Mouse (Mus musculus) kidney, embryonic 16.5 days (tissue): ENCODE results near the gene Fuk. TPM values are rescaled to one million over a fixed set of nuclear protein-coding genes. Genes with fewer than 3 reads are reported as not detected.

Experiments
- ATAC-seq: fragments of 200-750 bp; cut with Nextera tagmentation; 2 replicates; pipeline ENCODE4 v1.8.0; 2017; ENCODE audit warnings: moderate TSS enrichment; ENCODE audit not compliant: low FRiP score, low TSS enrichment
- H3K27ac ChIP-seq: fragments of 300-500 bp; sonication (generic); 2 replicates; pipeline ENCODE4 v1.5.1; 2014; ENCODE audit warnings: low read length
- H3K27me3 ChIP-seq: fragments of 300-500 bp; sonication (generic); 2 replicates; pipeline ENCODE4 v1.6.1; 2014; ENCODE audit warnings: low read length, control low read depth, mixed read lengths; ENCODE audit not compliant: insufficient read depth
- H3K36me3 ChIP-seq: fragments of 300-500 bp; sonication (generic); 2 replicates; pipeline ENCODE4 v1.6.1; 2014; ENCODE audit warnings: low read length, control low read depth, mixed read lengths; ENCODE audit not compliant: insufficient read depth
- H3K4me1 ChIP-seq: fragments of 300-500 bp; sonication (generic); 2 replicates; pipeline ENCODE4 v1.6.1; 2014; ENCODE audit warnings: low read length, control low read depth, mixed read lengths; ENCODE audit not compliant: insufficient read depth
- H3K4me2 ChIP-seq: fragments of 300-500 bp; sonication (generic); replicated peaks from 2 replicates; pipeline ENCODE4 v1.6.1; 2014; ENCODE audit warnings: low read depth, low read length
- H3K4me3 ChIP-seq: fragments of 300-500 bp; sonication (generic); 2 replicates; pipeline ENCODE4 v1.5.1; 2014; ENCODE audit warnings: mild to moderate bottlenecking, low read length
- H3K9ac ChIP-seq: fragments of 300-500 bp; sonication (generic); replicated peaks from 2 replicates; pipeline ENCODE4 v1.6.1; 2014; ENCODE audit warnings: low read length
- H3K9me3 ChIP-seq: fragments of 300-500 bp; sonication (generic); 2 replicates; pipeline ENCODE4 v1.6.1; 2016; ENCODE audit warnings: low read length, control low read depth
- WGBS: fragments of 180-500 bp; shearing (Covaris S2); extraction: QIAGEN DNeasy Blood & Tissue Kit; methylation state at CpG from one replicate; pipeline ENCODE4 v1.1.7; 2014; 5-methylcytosine and 5-hydroxymethylcytosine counted together
- polyA plus RNA-seq: library from polyadenylated mRNA; unstranded; fragments of >200 nt; fragmentation: Nextera tagmentation; extraction: Ambion mirVana; gene quantifications from 2 replicates; pipeline ENCODE4 v1.2.1, GENCODE M21; 2015

The Fuk gene
- polyA plus RNA-seq = 14.8 and 16.6 TPM in 2 replicates

- H3K27me3 ChIP-seq = no peaks in the 10 kb centered on the region
- peak within 1 kb of the TSS; percentile 85 for H3K9ac ChIP-seq
- no peak within 1 kb of the TSS for H3K27ac ChIP-seq
- peak; percentile 96 for ATAC-seq
- 2% methylated on average over 30 of the region's 30 CpGs for WGBS
- H3K36me3 ChIP-seq = peaks cover 9% of the 10 kb centered on the region; the same call in 1 of the 2 replicates
- peaks cover 9% of the 10 kb centered on the region; the same call in 1 of the 2 replicates for H3K4me1 ChIP-seq
- H3K4me3 ChIP-seq = peak within 1 kb of the TSS; percentile 84
- H3K4me2 ChIP-seq = peak within 1 kb of the TSS; percentile 70
- H3K9me3 ChIP-seq = no peaks in the 10 kb centered on the region
Observed at GRCm38 (mm10) chr8:110901839-110902578, at the start of gene Fuk. Gene Fuk, minus strand, starts transcription at chr8:110902488.

DNA sequence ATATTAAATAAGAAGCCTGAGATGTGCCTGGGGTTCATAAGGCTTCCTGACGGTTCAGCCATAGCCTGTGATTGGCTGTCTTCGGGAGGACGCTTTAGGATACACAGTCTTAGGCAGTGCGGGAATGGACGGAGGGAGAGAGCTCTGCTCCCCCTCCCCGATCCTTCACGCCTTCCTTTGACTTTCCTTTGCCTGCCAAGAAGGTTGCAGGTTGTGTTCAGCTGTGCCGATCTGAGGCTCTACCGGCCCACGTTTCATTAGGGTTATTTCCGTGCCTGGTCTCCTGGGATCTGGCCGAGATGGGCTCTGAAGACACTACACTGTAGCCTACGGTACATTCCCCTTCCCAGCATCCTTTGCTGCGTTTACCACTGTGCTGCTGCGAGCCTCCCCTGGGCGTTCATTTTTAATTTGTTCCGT, 47.8 kb upstream of the Fuk start:
- 73% methylated on average over 17 of the region's 17 CpGs for WGBS
- Histone ChIP-seq H3K4me1 (peaks cover 6% of the 10 kb centered on the region; the same call in 1 of the 2 replicates), H3K4me2 (no peak overlapping the region), H3K9ac (no peak overlapping the region), H3K27me3 (no peaks in the 10 kb centered on the region), H3K9me3 (no peaks in the 10 kb centered on the region), H3K36me3 (no peaks in the 10 kb centered on the region), H3K4me3 (no peak overlapping the region), H3K27ac (no peak overlapping the region)
- ATAC-seq = no peak; the same call in 1 of the 2 replicates

GRCm38 (mm10) chr8:110945716-110946115, 43.4 kb upstream of the Fuk start:
- Histone ChIP-seq H3K27ac (no peak overlapping the region), H3K36me3 (no peaks in the 10 kb centered on the region), H3K4me2 (no peak overlapping the region), H3K9ac (no peak overlapping the region), H3K9me3 (no peaks in the 10 kb centered on the region), H3K27me3 (no peaks in the 10 kb centered on the region), H3K4me3 (no peak overlapping the region), H3K4me1 (peaks cover 21% of the 10 kb centered on the region)
- 83% methylated on average over 4 of the region's 4 CpGs for WGBS
- no peak for ATAC-seq

DNA sequence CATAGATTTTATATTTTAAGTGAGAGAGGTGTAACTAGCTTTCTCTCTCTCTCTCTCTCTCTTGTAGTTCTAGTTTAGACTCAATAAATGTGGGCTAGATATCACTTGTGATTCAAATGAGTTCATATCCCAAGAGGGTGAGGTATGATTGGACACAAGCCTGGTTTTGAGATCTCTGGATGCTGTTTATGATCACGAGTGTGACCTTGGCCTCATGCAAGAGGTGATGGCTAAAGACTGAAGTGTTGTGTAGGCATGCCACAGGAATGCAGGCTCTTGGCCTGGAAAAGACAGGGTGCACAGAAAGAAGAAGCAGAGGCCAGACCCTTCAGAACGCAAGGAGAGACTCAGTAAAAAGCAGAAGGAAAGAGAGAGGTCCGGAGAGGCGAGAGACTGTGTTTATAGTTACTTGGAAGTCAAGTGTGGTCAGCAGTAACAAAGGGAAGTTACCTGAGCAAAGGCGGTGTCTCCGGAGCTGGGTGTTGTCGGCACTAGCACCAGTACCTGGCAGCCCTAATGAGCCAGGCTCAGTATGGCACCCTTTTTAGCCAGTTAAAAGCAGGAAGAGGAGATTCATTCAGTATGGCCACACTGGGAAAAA, 42.1 kb upstream of the Fuk start:
- no peak overlapping the region for H3K4me2 ChIP-seq
- ATAC-seq = no peak
- H3K27me3 ChIP-seq = no peaks in the 10 kb centered on the region
- no peaks in the 10 kb centered on the region for H3K36me3 ChIP-seq
- H3K9ac ChIP-seq = no peak overlapping the region
- no peaks in the 10 kb centered on the region for H3K9me3 ChIP-seq
- H3K4me3 ChIP-seq = no peak overlapping the region
- 86% methylated on average over 7 of the region's 7 CpGs for WGBS
- H3K4me1 ChIP-seq = peaks cover 21% of the 10 kb centered on the region
- no peak overlapping the region for H3K27ac ChIP-seq

DNA sequence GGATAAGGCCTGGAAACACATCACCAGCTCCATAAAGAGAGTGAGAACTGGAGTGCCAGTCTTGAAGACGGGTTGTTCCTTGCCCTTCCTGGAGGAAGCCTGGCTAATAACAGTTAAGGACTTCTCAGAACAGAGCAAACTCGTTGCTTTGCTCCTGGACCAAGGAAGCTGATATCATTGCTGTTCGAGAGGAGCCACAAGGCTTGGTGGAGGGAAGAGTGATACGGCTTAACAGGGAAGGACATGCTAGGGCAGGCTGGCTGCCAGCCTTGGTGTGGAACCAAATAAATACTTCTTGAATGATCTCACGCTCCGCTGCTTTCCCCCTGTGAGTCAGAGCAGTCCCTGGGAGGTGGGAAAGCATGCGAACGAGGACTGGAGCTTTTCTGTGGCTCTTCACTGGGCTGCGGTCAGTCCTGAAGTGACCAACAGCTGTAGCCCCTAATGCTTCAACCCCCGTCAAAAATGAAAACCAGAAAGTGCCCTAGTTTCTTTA, 39.2 kb upstream of the Fuk start:
- Histone ChIP-seq H3K27me3 (no peaks in the 10 kb centered on the region), H3K9ac (no peak overlapping the region), H3K36me3 (no peaks in the 10 kb centered on the region), H3K4me3 (no peak overlapping the region), H3K9me3 (no peaks in the 10 kb centered on the region), H3K27ac (peak overlapping the region; percentile 69), H3K4me1 (peaks cover 28% of the 10 kb centered on the region), H3K4me2 (no peak overlapping the region)
- WGBS = 34% methylated on average over 10 of the region's 10 CpGs
- ATAC-seq = peak; percentile 88

- Histone ChIP-seq H3K9me3 (no peaks in the 10 kb centered on the region), H3K4me3 (no peak overlapping the region), H3K27me3 (no peaks in the 10 kb centered on the region), H3K4me1 (peaks cover 25% of the 10 kb centered on the region), H3K27ac (peak overlapping the region; percentile 69), H3K36me3 (no peaks in the 10 kb centered on the region), H3K9ac (no peak overlapping the region), H3K4me2 (no peak overlapping the region)
- 72% methylated on average over 15 of the region's 15 CpGs for WGBS
- no peak for ATAC-seq
Observed at GRCm38 (mm10) chr8:110940682-110941452, 38.6 kb upstream of the Fuk start.

DNA sequence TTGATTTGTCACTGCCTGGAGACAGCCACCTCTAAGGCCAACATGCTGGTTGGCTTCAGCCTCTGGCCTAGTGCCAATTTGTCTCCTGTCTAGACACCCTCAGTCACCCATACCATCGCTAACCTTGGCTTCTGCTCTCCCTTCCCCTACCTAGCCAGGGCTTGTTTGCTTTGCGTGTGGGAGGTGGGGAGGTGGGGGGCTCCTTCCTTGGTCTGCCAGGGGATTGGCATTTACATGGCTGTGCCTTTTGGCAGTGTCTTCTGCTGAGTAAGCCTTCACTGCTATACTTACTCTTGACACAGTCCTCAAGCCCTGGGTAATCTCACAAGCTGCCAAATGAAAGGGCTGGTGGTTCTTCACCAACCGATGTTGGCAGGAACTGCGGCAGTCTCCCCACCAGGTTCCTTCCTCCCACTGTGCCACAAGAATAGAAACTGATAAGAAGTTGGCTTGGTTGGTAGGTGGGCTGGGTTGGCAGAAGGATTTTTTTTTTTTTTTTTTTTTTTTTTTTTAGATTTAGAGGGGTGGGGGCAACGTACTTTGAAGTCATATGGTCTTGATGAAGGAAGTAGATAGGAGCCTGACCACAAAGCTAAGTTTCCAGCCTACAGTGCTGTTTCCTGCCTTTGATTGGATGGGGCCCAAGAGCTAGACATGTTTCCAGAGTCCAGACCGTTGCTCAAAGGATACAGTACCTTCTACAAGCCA, 36.7 kb upstream of the Fuk start:
- H3K36me3 ChIP-seq = no peaks in the 10 kb centered on the region
- H3K9me3 ChIP-seq = no peaks in the 10 kb centered on the region
- peaks cover 25% of the 10 kb centered on the region for H3K4me1 ChIP-seq
- peak; percentile 66 for ATAC-seq
- WGBS = 57% methylated on average over 6 of the region's 6 CpGs
- H3K27ac ChIP-seq = peak overlapping the region; percentile 29
- H3K4me3 ChIP-seq = no peak overlapping the region
- H3K4me2 ChIP-seq = no peak overlapping the region
- no peaks in the 10 kb centered on the region for H3K27me3 ChIP-seq
- no peak overlapping the region for H3K9ac ChIP-seq

- 93% methylated on average over 12 of the region's 12 CpGs for WGBS
- H3K27ac ChIP-seq = no peak overlapping the region
- H3K4me1 ChIP-seq = peaks cover 23% of the 10 kb centered on the region
- H3K9ac ChIP-seq = no peak overlapping the region
- H3K27me3 ChIP-seq = no peaks in the 10 kb centered on the region
- H3K9me3 ChIP-seq = no peaks in the 10 kb centered on the region
- no peaks in the 10 kb centered on the region for H3K36me3 ChIP-seq
- H3K4me2 ChIP-seq = no peak overlapping the region
- ATAC-seq = no peak
- H3K4me3 ChIP-seq = no peak overlapping the region
Observed at GRCm38 (mm10) chr8:110936217-110936616, 33.9 kb upstream of the Fuk start.

GRCm38 (mm10) chr8:110933272-110933671, 31.0 kb upstream of the Fuk start:
- H3K9ac ChIP-seq = no peak overlapping the region
- 91% methylated on average over 2 of the region's 2 CpGs for WGBS
- no peaks in the 10 kb centered on the region for H3K36me3 ChIP-seq
- no peaks in the 10 kb centered on the region for H3K9me3 ChIP-seq
- H3K27me3 ChIP-seq = no peaks in the 10 kb centered on the region
- no peak overlapping the region for H3K4me2 ChIP-seq
- H3K27ac ChIP-seq = no peak overlapping the region
- H3K4me1 ChIP-seq = peaks cover 10% of the 10 kb centered on the region
- ATAC-seq = no peak
- no peak overlapping the region for H3K4me3 ChIP-seq
